Mouse (Mus musculus) liver, embryonic 15.5 days (tissue): ENCODE results near the gene Dlx3. TPM values are rescaled to one million over a fixed set of nuclear protein-coding genes. Genes with fewer than 3 reads are reported as not detected.
A peak's percentile ranks its signal among the peaks of the same experiment; 100 is the strongest.

Experiments used
- ATAC-seq: fragments of 200-750 bp; cut with Nextera tagmentation; 2 replicates; pipeline ENCODE4 v1.8.0; 2017; ENCODE audit warnings: moderate number of reproducible peaks, mild to moderate bottlenecking, moderate library complexity; ENCODE audit not compliant: insufficient read depth
- H3K27ac ChIP-seq: fragments of 300-500 bp; sonication (generic); replicated peaks from 2 replicates; pipeline ENCODE4 v1.5.1; 2015; ENCODE audit warnings: mild to moderate bottlenecking, inconsistent platforms
- H3K27me3 ChIP-seq: fragments of 300-500 bp; sonication (generic); 2 replicates; pipeline ENCODE4 v1.6.1; 2015; ENCODE audit warnings: mild to moderate bottlenecking, inconsistent platforms
- H3K36me3 ChIP-seq: fragments of 300-500 bp; sonication (generic); replicated peaks from 2 replicates; pipeline ENCODE4 v1.6.1; 2015; ENCODE audit warnings: moderate library complexity, mild to moderate bottlenecking, inconsistent platforms
- H3K4me1 ChIP-seq: fragments of 300-500 bp; sonication (generic); replicated peaks from 2 replicates; pipeline ENCODE4 v1.6.1; 2015; ENCODE audit warnings: inconsistent platforms
- H3K4me2 ChIP-seq: fragments of 300-500 bp; sonication (generic); 2 replicates; pipeline ENCODE4 v1.6.1; 2015; ENCODE audit warnings: moderate library complexity, mild to moderate bottlenecking, inconsistent platforms
- H3K4me3 ChIP-seq: fragments of 300-500 bp; sonication (generic); replicated peaks from 2 replicates; pipeline ENCODE4 v1.5.1; 2015; ENCODE audit warnings: mild to moderate bottlenecking, inconsistent platforms
- H3K9ac ChIP-seq: fragments of 300-500 bp; sonication (generic); 2 replicates; pipeline ENCODE4 v1.6.1; 2015; ENCODE audit warnings: moderate library complexity, mild to moderate bottlenecking, inconsistent platforms
- H3K9me3 ChIP-seq: fragments of 300-500 bp; sonication (generic); replicated peaks from 2 replicates; pipeline ENCODE4 v1.6.1; 2016; ENCODE audit warnings: inconsistent platforms
- WGBS: fragments of 180-500 bp; shearing (Covaris S2); methylation state at CpG from one replicate; pipeline ENCODE4 v1.1.7; 2015; ENCODE audit warnings: mixed read lengths; ENCODE audit not compliant: insufficient replicate concordance; 5-methylcytosine and 5-hydroxymethylcytosine counted together
- polyA plus RNA-seq: library from polyadenylated mRNA; unstranded; fragments of >200 nt; fragmentation: Nextera tagmentation; extraction: Ambion mirVana; gene quantifications from 2 replicates; pipeline ENCODE4 v1.2.1, GENCODE M21; 2015

Dlx3 gene
- polyA plus RNA-seq, 1 experiment from 2014 or later: 0.05 TPM

- Histone ChIP-seq H3K9ac (no peak overlapping the region), H3K27ac (no peak overlapping the region), H3K27me3 (no peaks in the 10 kb centered on the region), H3K36me3 (no peaks in the 10 kb centered on the region), H3K4me1 (peaks cover 8% of the 10 kb centered on the region), H3K4me2 (no peak overlapping the region), H3K9me3 (no peaks in the 10 kb centered on the region), H3K4me3 (no peak overlapping the region)
- 33% methylated on average over 16 of the region's 16 CpGs for WGBS
- no peak for ATAC-seq
Observed at GRCm38 (mm10) chr11:95088857-95089779, 30.8 kb upstream of the Dlx3 start.

GRCm38 (mm10) chr11:95093077-95093476 is 26.8 kb upstream of the Dlx3 start:
- H3K27ac ChIP-seq: no peak overlapping the region
- peaks cover 6% of the 10 kb centered on the region; the same call in 1 of the 2 replicates for H3K4me1 ChIP-seq
- H3K9ac ChIP-seq: no peak overlapping the region
- no peak overlapping the region for H3K4me3 ChIP-seq
- H3K27me3 ChIP-seq: no peaks in the 10 kb centered on the region
- no peak overlapping the region for H3K4me2 ChIP-seq
- no peak for ATAC-seq
- no peaks in the 10 kb centered on the region for H3K9me3 ChIP-seq
- WGBS: 34% methylated on average over 5 of the region's 5 CpGs
- H3K36me3 ChIP-seq: no peaks in the 10 kb centered on the region

GRCm38 (mm10) chr11:95095596-95095995 is 24.3 kb upstream of the Dlx3 start:
- no peak overlapping the region for H3K4me3 ChIP-seq
- WGBS: 71% methylated on average over 10 of the region's 10 CpGs
- no peak overlapping the region for H3K9ac ChIP-seq
- H3K4me2 ChIP-seq: no peak overlapping the region
- no peaks in the 10 kb centered on the region for H3K36me3 ChIP-seq
- H3K4me1 ChIP-seq: peaks cover 6% of the 10 kb centered on the region; the same call in 1 of the 2 replicates
- no peak for ATAC-seq
- H3K27ac ChIP-seq: no peak overlapping the region
- H3K9me3 ChIP-seq: no peaks in the 10 kb centered on the region
- H3K27me3 ChIP-seq: peaks cover 9% of the 10 kb centered on the region; the same call in 1 of the 2 replicates

GRCm38 (mm10) chr11:95096608-95097373 is 23.1 kb upstream of the Dlx3 start:
- H3K9ac ChIP-seq: no peak overlapping the region
- peak; percentile 60 for ATAC-seq
- no peaks in the 10 kb centered on the region for H3K9me3 ChIP-seq
- peaks cover 15% of the 10 kb centered on the region for H3K27me3 ChIP-seq
- no peaks in the 10 kb centered on the region for H3K36me3 ChIP-seq
- 0 out of 2 replicates have a peak overlapping the region, but pooled peaks have one; percentile 38 for H3K27ac ChIP-seq
- H3K4me3 ChIP-seq: no peak overlapping the region
- peaks cover 10% of the 10 kb centered on the region; the same call in 1 of the 2 replicates for H3K4me1 ChIP-seq
- 56% methylated on average over 4 of the region's 4 CpGs for WGBS
- H3K4me2 ChIP-seq: no peak overlapping the region

GRCm38 (mm10) chr11:95097889-95098288 is 22.0 kb upstream of the Dlx3 start:
- Histone ChIP-seq H3K4me3 (no peak overlapping the region), H3K9ac (no peak overlapping the region), H3K27me3 (peaks cover 15% of the 10 kb centered on the region), H3K9me3 (no peaks in the 10 kb centered on the region), H3K36me3 (no peaks in the 10 kb centered on the region), H3K4me1 (peaks cover 10% of the 10 kb centered on the region; the same call in 1 of the 2 replicates), H3K27ac (no peak overlapping the region), H3K4me2 (no peak overlapping the region)
- ATAC-seq: no peak
- 50% methylated on average over 6 of the region's 6 CpGs for WGBS

GRCm38 (mm10) chr11:95098346-95099095 is 21.4 kb upstream of the Dlx3 start:
- Histone ChIP-seq H3K27me3 (peaks cover 17% of the 10 kb centered on the region), H3K9ac (no peak overlapping the region), H3K36me3 (no peaks in the 10 kb centered on the region), H3K4me2 (no peak overlapping the region), H3K9me3 (no peaks in the 10 kb centered on the region), H3K4me3 (no peak overlapping the region), H3K27ac (no peak overlapping the region), H3K4me1 (peaks cover 10% of the 10 kb centered on the region; the same call in 1 of the 2 replicates)
- WGBS: 62% methylated on average over 5 of the region's 5 CpGs
- ATAC-seq: no peak

GRCm38 (mm10) chr11:95100393-95100792 is 19.5 kb upstream of the Dlx3 start:
- WGBS: 41% methylated on average over 3 of the region's 3 CpGs
- Histone ChIP-seq H3K27me3 (peaks cover 36% of the 10 kb centered on the region), H3K4me2 (no peak overlapping the region), H3K4me3 (no peak overlapping the region), H3K4me1 (peaks cover 14% of the 10 kb centered on the region; the same call in 1 of the 2 replicates), H3K9me3 (no peaks in the 10 kb centered on the region), H3K36me3 (no peaks in the 10 kb centered on the region), H3K27ac (no peak overlapping the region), H3K9ac (no peak overlapping the region)
- ATAC-seq: no peak

- peaks cover 44% of the 10 kb centered on the region for H3K27me3 ChIP-seq
- H3K4me1 ChIP-seq: peaks cover 11% of the 10 kb centered on the region; the same call in 1 of the 2 replicates
- WGBS: 16% methylated on average over 16 of the region's 16 CpGs
- no peak overlapping the region for H3K9ac ChIP-seq
- H3K36me3 ChIP-seq: no peaks in the 10 kb centered on the region
- no peak overlapping the region for H3K4me2 ChIP-seq
- H3K4me3 ChIP-seq: no peak overlapping the region
- H3K27ac ChIP-seq: no peak overlapping the region
- H3K9me3 ChIP-seq: no peaks in the 10 kb centered on the region
- no peak for ATAC-seq
Observed at GRCm38 (mm10) chr11:95101071-95101788, 18.7 kb upstream of the Dlx3 start.

GRCm38 (mm10) chr11:95102161-95102904 is 17.6 kb upstream of the Dlx3 start:
- 0 out of 2 replicates have a peak, but pooled peaks cover 8% of the 10 kb centered on the region for H3K4me1 ChIP-seq
- H3K27ac ChIP-seq: no peak overlapping the region
- H3K9ac ChIP-seq: no peak overlapping the region
- peaks cover 53% of the 10 kb centered on the region for H3K27me3 ChIP-seq
- no peak overlapping the region for H3K4me3 ChIP-seq
- 68% methylated on average over 19 of the region's 19 CpGs for WGBS
- H3K9me3 ChIP-seq: no peaks in the 10 kb centered on the region
- H3K4me2 ChIP-seq: no peak overlapping the region
- no peaks in the 10 kb centered on the region for H3K36me3 ChIP-seq
- no peak for ATAC-seq

GRCm38 (mm10) chr11:95104266-95104665 is 15.7 kb upstream of the Dlx3 start:
- no peak overlapping the region for H3K9ac ChIP-seq
- H3K27me3 ChIP-seq: peaks cover 60% of the 10 kb centered on the region
- no peak overlapping the region for H3K27ac ChIP-seq
- WGBS: 5% methylated on average over 6 of the region's 6 CpGs
- H3K36me3 ChIP-seq: no peaks in the 10 kb centered on the region
- no peak overlapping the region for H3K4me2 ChIP-seq
- H3K4me1 ChIP-seq: 0 out of 2 replicates have a peak, but pooled peaks cover 8% of the 10 kb centered on the region
- no peaks in the 10 kb centered on the region for H3K9me3 ChIP-seq
- no peak for ATAC-seq
- H3K4me3 ChIP-seq: no peak overlapping the region
